Mouse (Mus musculus) liver, embryonic 15.5 days (tissue): Measurements from ENCODE around the gene Angel1. TPM values are rescaled to one million over a fixed set of nuclear protein-coding genes. Genes with fewer than 3 reads are reported as not detected.

Experiments used
- ATAC-seq: fragments of 200-750 bp; cut with Nextera tagmentation; 2 replicates; pipeline ENCODE4 v1.8.0; 2017; ENCODE audit warnings: moderate number of reproducible peaks, mild to moderate bottlenecking, moderate library complexity; ENCODE audit not compliant: insufficient read depth
- H3K27ac ChIP-seq: fragments of 300-500 bp; sonication (generic); replicated peaks from 2 replicates; pipeline ENCODE4 v1.5.1; 2015; ENCODE audit warnings: mild to moderate bottlenecking, inconsistent platforms
- H3K27me3 ChIP-seq: fragments of 300-500 bp; sonication (generic); 2 replicates; pipeline ENCODE4 v1.6.1; 2015; ENCODE audit warnings: mild to moderate bottlenecking, inconsistent platforms
- H3K36me3 ChIP-seq: fragments of 300-500 bp; sonication (generic); replicated peaks from 2 replicates; pipeline ENCODE4 v1.6.1; 2015; ENCODE audit warnings: moderate library complexity, mild to moderate bottlenecking, inconsistent platforms
- H3K4me1 ChIP-seq: fragments of 300-500 bp; sonication (generic); replicated peaks from 2 replicates; pipeline ENCODE4 v1.6.1; 2015; ENCODE audit warnings: inconsistent platforms
- H3K4me2 ChIP-seq: fragments of 300-500 bp; sonication (generic); 2 replicates; pipeline ENCODE4 v1.6.1; 2015; ENCODE audit warnings: moderate library complexity, mild to moderate bottlenecking, inconsistent platforms
- H3K4me3 ChIP-seq: fragments of 300-500 bp; sonication (generic); replicated peaks from 2 replicates; pipeline ENCODE4 v1.5.1; 2015; ENCODE audit warnings: mild to moderate bottlenecking, inconsistent platforms
- H3K9ac ChIP-seq: fragments of 300-500 bp; sonication (generic); 2 replicates; pipeline ENCODE4 v1.6.1; 2015; ENCODE audit warnings: moderate library complexity, mild to moderate bottlenecking, inconsistent platforms
- H3K9me3 ChIP-seq: fragments of 300-500 bp; sonication (generic); replicated peaks from 2 replicates; pipeline ENCODE4 v1.6.1; 2016; ENCODE audit warnings: inconsistent platforms
- WGBS: fragments of 180-500 bp; shearing (Covaris S2); methylation state at CpG from one replicate; pipeline ENCODE4 v1.1.7; 2015; ENCODE audit warnings: mixed read lengths; ENCODE audit not compliant: insufficient replicate concordance; 5-methylcytosine and 5-hydroxymethylcytosine counted together
- polyA plus RNA-seq: library from polyadenylated mRNA; unstranded; fragments of >200 nt; fragmentation: Nextera tagmentation; extraction: Ambion mirVana; gene quantifications from 2 replicates; pipeline ENCODE4 v1.2.1, GENCODE M21; 2015

Angel1 gene
- polyA plus RNA-seq, 1 experiment from 2014 or later: 1.0 TPM

DNA sequence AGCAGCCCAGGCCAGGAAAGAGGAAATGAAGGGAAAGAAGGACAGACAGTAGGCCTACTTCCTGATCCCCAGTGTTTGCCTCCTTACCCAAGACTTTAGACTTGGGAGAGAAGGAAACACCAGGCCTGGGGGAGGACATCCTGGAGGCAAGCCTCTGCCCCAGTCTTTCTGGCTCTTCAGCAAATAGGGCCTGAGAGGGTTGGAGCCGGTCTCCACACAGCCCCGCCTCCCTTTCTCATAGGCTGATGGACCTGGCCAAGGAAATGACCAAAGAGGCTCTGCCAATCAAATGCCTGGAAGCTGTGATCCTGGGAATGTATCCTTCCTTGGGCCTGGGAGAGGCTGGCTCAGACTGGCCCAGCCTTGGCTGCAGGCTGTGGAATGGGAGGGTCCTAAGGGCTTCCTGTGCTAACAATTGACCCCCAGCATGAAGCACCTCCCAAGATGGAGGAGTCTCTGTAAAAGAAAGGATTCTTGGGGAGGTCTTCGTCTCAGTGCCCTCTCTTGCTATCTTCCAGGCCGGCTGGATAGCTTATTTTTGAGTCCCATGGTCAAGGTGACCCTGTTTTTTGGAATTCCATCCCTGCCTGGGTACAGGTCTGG lies 38.2 kb downstream of the Angel1 start:
- peak; percentile 45 for ATAC-seq
- Histone ChIP-seq H3K27me3 (no peaks in the 10 kb centered on the region), H3K4me2 (no peak overlapping the region), H3K4me3 (no peak overlapping the region), H3K27ac (no peak overlapping the region), H3K36me3 (no peaks in the 10 kb centered on the region), H3K4me1 (peaks cover 15% of the 10 kb centered on the region), H3K9me3 (no peaks in the 10 kb centered on the region), H3K9ac (no peak overlapping the region)
- WGBS: 57% methylated on average over 4 of the region's 4 CpGs

- 19% methylated on average over 4 of the region's 4 CpGs for WGBS
- H3K36me3 ChIP-seq: no peaks in the 10 kb centered on the region
- no peak overlapping the region for H3K9ac ChIP-seq
- H3K9me3 ChIP-seq: no peaks in the 10 kb centered on the region
- H3K4me1 ChIP-seq: peaks cover 15% of the 10 kb centered on the region
- no peaks in the 10 kb centered on the region for H3K27me3 ChIP-seq
- peak overlapping the region; percentile 33; the same call in 1 of the 2 replicates for H3K27ac ChIP-seq
- no peak for ATAC-seq
- no peak overlapping the region for H3K4me3 ChIP-seq
- H3K4me2 ChIP-seq: no peak overlapping the region
Measured at GRCm38 (mm10) chr12:86687445-86687955, 38.8 kb downstream of the Angel1 start.

GRCm38 (mm10) chr12:86686551-86687330 lies 39.5 kb downstream of the Angel1 start:
- no peak overlapping the region for H3K9ac ChIP-seq
- peaks cover 15% of the 10 kb centered on the region for H3K4me1 ChIP-seq
- no peak for ATAC-seq
- H3K27ac ChIP-seq: no peak overlapping the region; the same call in 1 of the 2 replicates
- no peaks in the 10 kb centered on the region for H3K36me3 ChIP-seq
- WGBS: 14% methylated on average over 13 of the region's 13 CpGs
- no peaks in the 10 kb centered on the region for H3K9me3 ChIP-seq
- H3K27me3 ChIP-seq: no peaks in the 10 kb centered on the region
- H3K4me3 ChIP-seq: no peak overlapping the region
- H3K4me2 ChIP-seq: no peak overlapping the region

- no peak overlapping the region for H3K4me3 ChIP-seq
Measured at GRCm38 (mm10) chr12:86685275-86685674, 41.0 kb downstream of the Angel1 start.

DNA sequence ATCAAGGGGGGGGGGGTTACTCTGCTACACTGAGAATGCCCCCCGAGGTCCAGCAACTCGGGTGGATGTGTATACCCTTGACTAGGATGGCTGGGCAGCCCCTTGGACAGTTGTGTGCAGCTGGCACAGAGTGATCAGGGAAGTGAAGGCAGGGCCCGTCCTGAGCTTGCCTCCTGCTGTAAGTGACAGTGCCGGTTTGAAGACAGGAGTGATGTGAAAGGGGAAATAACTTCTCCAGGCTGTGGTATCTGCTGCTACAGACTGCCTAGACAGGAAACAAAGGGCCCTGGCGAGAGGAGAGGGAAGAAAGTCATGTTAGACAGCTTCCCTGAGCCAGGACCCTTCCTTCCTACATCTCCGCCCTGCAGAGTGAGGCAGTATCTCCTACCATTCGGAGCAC lies 42.6 kb downstream of the Angel1 start:
- WGBS: 11% methylated on average over 7 of the region's 7 CpGs
- peaks cover 28% of the 10 kb centered on the region for H3K4me1 ChIP-seq

More at GRCm38 (mm10) chr12:86685275-86685674, 41.0 kb downstream of the Angel1 start:
- Histone ChIP-seq H3K36me3 (no peaks in the 10 kb centered on the region), H3K4me2 (no peak overlapping the region), H3K4me1 (peaks cover 17% of the 10 kb centered on the region), H3K9me3 (no peaks in the 10 kb centered on the region), H3K27ac (no peak overlapping the region), H3K9ac (no peak overlapping the region), H3K27me3 (peaks cover 7% of the 10 kb centered on the region)
- no peak for ATAC-seq
- WGBS: 80% methylated on average over 9 of the region's 9 CpGs

GRCm38 (mm10) chr12:86682178-86682577 lies 44.1 kb downstream of the Angel1 start:
- Histone ChIP-seq H3K9me3 (no peaks in the 10 kb centered on the region), H3K9ac (no peak overlapping the region), H3K27ac (no peak overlapping the region), H3K4me1 (peaks cover 28% of the 10 kb centered on the region), H3K36me3 (no peaks in the 10 kb centered on the region), H3K27me3 (peaks cover 38% of the 10 kb centered on the region), H3K4me3 (no peak overlapping the region), H3K4me2 (no peak overlapping the region)
- no peak for ATAC-seq
- 62% methylated on average over 8 of the region's 8 CpGs for WGBS

More for the DNA sequence above, 42.6 kb downstream of the Angel1 start:
- Histone ChIP-seq H3K4me2 (no peak overlapping the region), H3K27me3 (peaks cover 23% of the 10 kb centered on the region), H3K4me3 (no peak overlapping the region), H3K9me3 (no peaks in the 10 kb centered on the region), H3K9ac (no peak overlapping the region), H3K36me3 (no peaks in the 10 kb centered on the region), H3K27ac (no peak overlapping the region)
- ATAC-seq: 0 out of 2 replicates have a peak, but pooled peaks have one; percentile 20

DNA sequence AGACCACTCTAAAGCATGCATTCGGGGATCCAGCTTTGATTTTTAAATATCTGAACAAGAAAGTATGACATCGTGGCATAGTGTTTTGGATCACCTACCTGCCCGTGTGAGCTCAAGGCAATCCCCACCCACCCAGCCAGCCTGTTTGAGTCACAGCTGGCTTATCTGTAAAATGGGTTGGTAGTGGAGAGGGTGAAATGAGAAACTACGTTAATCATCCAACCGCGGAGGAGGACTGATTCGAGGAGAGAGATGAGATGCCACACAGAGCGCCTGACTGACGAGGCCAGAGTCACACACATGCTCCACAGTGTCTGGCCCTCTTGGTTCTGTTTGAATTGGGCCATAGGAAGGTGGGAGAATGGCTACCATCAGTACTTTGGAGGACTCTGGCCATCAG lies 44.6 kb downstream of the Angel1 start:
- no peak overlapping the region for H3K4me2 ChIP-seq
- peaks cover 23% of the 10 kb centered on the region for H3K4me1 ChIP-seq
- H3K9me3 ChIP-seq: no peaks in the 10 kb centered on the region
- H3K36me3 ChIP-seq: no peaks in the 10 kb centered on the region
- no peak overlapping the region for H3K9ac ChIP-seq
- no peak overlapping the region for H3K27ac ChIP-seq
- H3K27me3 ChIP-seq: peaks cover 43% of the 10 kb centered on the region
- no peak for ATAC-seq
- H3K4me3 ChIP-seq: no peak overlapping the region
- 48% methylated on average over 9 of the region's 9 CpGs for WGBS

- no peak overlapping the region for H3K9ac ChIP-seq
- H3K4me2 ChIP-seq: peak overlapping the region; percentile 84
- H3K4me3 ChIP-seq: 0 out of 2 replicates have a peak overlapping the region, but pooled peaks have one; percentile 4
- H3K27me3 ChIP-seq: peaks cover 45% of the 10 kb centered on the region
- H3K9me3 ChIP-seq: no peaks in the 10 kb centered on the region
- H3K36me3 ChIP-seq: no peaks in the 10 kb centered on the region
- no peak overlapping the region for H3K27ac ChIP-seq
- 11% methylated on average over 11 of the region's 11 CpGs for WGBS
- H3K4me1 ChIP-seq: peaks cover 18% of the 10 kb centered on the region
- ATAC-seq: no peak
Measured at GRCm38 (mm10) chr12:86680591-86681193, 45.6 kb downstream of the Angel1 start.

GRCm38 (mm10) chr12:86679991-86680491 lies 46.2 kb downstream of the Angel1 start:
- Histone ChIP-seq H3K4me3 (peak overlapping the region; percentile 59), H3K27ac (no peak overlapping the region), H3K27me3 (peaks cover 45% of the 10 kb centered on the region), H3K9ac (no peak overlapping the region), H3K9me3 (no peaks in the 10 kb centered on the region), H3K4me1 (peaks cover 18% of the 10 kb centered on the region), H3K4me2 (peak overlapping the region; percentile 84), H3K36me3 (no peaks in the 10 kb centered on the region)
- 21% methylated on average over 12 of the region's 12 CpGs for WGBS
- ATAC-seq: no peak

DNA sequence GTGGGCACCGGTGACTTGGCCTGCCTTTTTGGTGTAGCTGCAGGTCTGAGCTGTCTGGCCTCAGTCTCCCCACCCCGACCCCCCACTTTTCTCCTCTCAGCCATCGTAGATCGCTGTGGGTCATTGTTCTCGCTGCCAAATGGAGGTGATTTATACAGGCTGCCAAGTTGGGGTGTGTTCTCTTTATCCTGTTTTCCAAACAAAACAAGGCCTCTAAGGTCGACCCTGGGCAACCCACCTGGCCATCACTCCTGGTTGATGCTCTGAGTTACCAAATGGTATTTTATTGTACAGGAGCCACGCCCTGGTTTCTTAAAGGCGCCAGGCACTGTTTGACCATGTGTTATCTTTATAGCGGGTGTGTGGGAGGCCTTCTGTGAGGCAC lies 46.7 kb downstream of the Angel1 start:
- Histone ChIP-seq H3K9ac (no peak overlapping the region), H3K36me3 (no peaks in the 10 kb centered on the region), H3K27me3 (peaks cover 45% of the 10 kb centered on the region), H3K4me1 (peaks cover 18% of the 10 kb centered on the region), H3K27ac (no peak overlapping the region), H3K9me3 (no peaks in the 10 kb centered on the region), H3K4me2 (peak overlapping the region; percentile 84), H3K4me3 (peak overlapping the region; percentile 59)
- WGBS: 3% methylated on average over 9 of the region's 9 CpGs
- ATAC-seq: no peak
